Mouse (Mus musculus) thymus, adult 2 months (tissue): ENCODE data around the gene U2af1l4. TPM values are rescaled to one million over a fixed set of nuclear protein-coding genes. Genes with fewer than 3 reads are reported as not detected.

ENCODE experiments used
- DNase-seq: peaks from one replicate; pipeline ENCODE4 v3.0.0; 2021
- H3K27ac ChIP-seq: fragments of 200-500 bp; 2 replicates; pipeline ENCODE4 v1.5.1; 2012; ENCODE audit warnings: low read length, control low read depth; ENCODE audit not compliant: control insufficient read depth, insufficient read depth
- H3K27me3 ChIP-seq: fragments of 200-500 bp; 2 replicates; pipeline ENCODE4 v1.6.1; 2012; ENCODE audit warnings: mild to moderate bottlenecking, low read length, moderate library complexity, mixed read lengths; ENCODE audit not compliant: control insufficient read depth, insufficient read depth
- H3K36me3 ChIP-seq: fragments of 200-500 bp; 2 replicates; pipeline ENCODE4 v1.6.1; 2012; ENCODE audit warnings: mild to moderate bottlenecking, low read length, moderate library complexity; ENCODE audit not compliant: control insufficient read depth, insufficient read depth
- H3K4me1 ChIP-seq: fragments of 200-500 bp; replicated peaks from 2 replicates; pipeline ENCODE4 v1.6.1; 2012; ENCODE audit warnings: low read length; ENCODE audit not compliant: control insufficient read depth, insufficient read depth
- H3K4me3 ChIP-seq: fragments of 200-500 bp; 2 replicates; pipeline ENCODE4 v1.5.1; 2012; ENCODE audit warnings: mild to moderate bottlenecking, low read length, control low read depth, moderate library complexity; ENCODE audit not compliant: control insufficient read depth, insufficient read depth
- CTCF ChIP-seq: fragments of 200-500 bp; IDR thresholded peaks from 2 replicates; pipeline ENCODE4 v1.5.1; 2012; ENCODE audit warnings: mild to moderate bottlenecking, control low read depth, low read length, moderate library complexity, borderline replicate concordance; ENCODE audit not compliant: control insufficient read depth, poor library complexity, insufficient read depth; ENCODE audit errors: extremely low read depth
- POLR2A ChIP-seq: fragments of 200-500 bp; IDR thresholded peaks from 2 replicates; pipeline ENCODE4 v1.6.1; 2012; ENCODE audit warnings: mild to moderate bottlenecking, low read length, control low read depth, moderate library complexity; ENCODE audit not compliant: control insufficient read depth, poor library complexity, insufficient read depth; ENCODE audit errors: extremely low read depth
- WGBS: fragments of 180-500 bp; shearing (Covaris S2); methylation state at CpG from one replicate; pipeline ENCODE4 v1.1.7; 2018; 5-methylcytosine and 5-hydroxymethylcytosine counted together
- polyA plus RNA-seq: library from polyadenylated mRNA; depleted of rRNA; stranded (reverse); fragments of >200 nt; gene quantifications from 2 replicates; pipeline ENCODE4 v1.2.3, GENCODE M21; 2012

The U2af1l4 gene
- polyA plus RNA-seq, 1 experiment = 84.2 TPM

- TF ChIP-seq CTCF (peak; percentile 48; the same call in 1 of the 2 replicates), POLR2A (peak; percentile 71; the same call in 1 of the 2 replicates)
- H3K27ac ChIP-seq = peak within 1 kb of the TSS; percentile 97
- peak within 1 kb of the TSS; percentile 89 for H3K4me3 ChIP-seq
- peaks cover 11% of the 10 kb centered on the region for H3K4me1 ChIP-seq
- H3K27me3 ChIP-seq = no peaks in the 10 kb centered on the region
- peak; percentile 97 for DNase-seq
- peaks cover 19% of the 10 kb centered on the region for H3K36me3 ChIP-seq
- WGBS = under 1% methylated on average over 44 of the region's 44 CpGs
Measured at GRCm38 (mm10) chr7:30552102-30553020, 10.7 kb upstream of the U2af1l4 start, which contains the start of the genes Hspb6 and Proser3. Gene Hspb6, plus strand, starts transcription at chr7:30552178. Gene Proser3, minus strand, starts transcription at chr7:30552299.

GRCm38 (mm10) chr7:30553021-30553589 lies 10.0 kb upstream of the U2af1l4 start:
- H3K27ac ChIP-seq = peak overlapping the region; percentile 76; the same call in 1 of the 2 replicates
- 1% methylated on average over 23 of the region's 23 CpGs for WGBS
- TF ChIP-seq POLR2A (no peak), CTCF (no peak)
- H3K4me3 ChIP-seq = peak overlapping the region; percentile 89
- no peak for DNase-seq
- no peaks in the 10 kb centered on the region for H3K27me3 ChIP-seq
- peaks cover 19% of the 10 kb centered on the region for H3K36me3 ChIP-seq
- peaks cover 13% of the 10 kb centered on the region for H3K4me1 ChIP-seq

GRCm38 (mm10) chr7:30553810-30554584 lies 9.1 kb upstream of the U2af1l4 start:
- H3K27me3 ChIP-seq = no peaks in the 10 kb centered on the region
- H3K36me3 ChIP-seq = peaks cover 19% of the 10 kb centered on the region
- peaks cover 18% of the 10 kb centered on the region for H3K4me1 ChIP-seq
- no peak for DNase-seq
- 87% methylated on average over 22 of the region's 22 CpGs for WGBS
- no peak for TF ChIP-seq POLR2A
- TF ChIP-seq CTCF = no peak
- no peak overlapping the region for H3K4me3 ChIP-seq
- no peak overlapping the region for H3K27ac ChIP-seq

GRCm38 (mm10) chr7:30556894-30557536 lies 6.1 kb upstream of the U2af1l4 start:
- Histone ChIP-seq H3K27ac (no peak overlapping the region), H3K4me3 (no peak overlapping the region), H3K4me1 (peaks cover 20% of the 10 kb centered on the region), H3K36me3 (peaks cover 19% of the 10 kb centered on the region), H3K27me3 (no peaks in the 10 kb centered on the region)
- TF ChIP-seq CTCF = no peak
- no peak for TF ChIP-seq POLR2A
- 94% methylated on average over 18 of the region's 18 CpGs for WGBS
- peak; percentile 42 for DNase-seq

- peaks cover 19% of the 10 kb centered on the region for H3K36me3 ChIP-seq
- H3K27me3 ChIP-seq = no peaks in the 10 kb centered on the region
- 93% methylated on average over 13 of the region's 13 CpGs for WGBS
- H3K27ac ChIP-seq = no peak overlapping the region
- peaks cover 19% of the 10 kb centered on the region for H3K4me1 ChIP-seq
- no peak for DNase-seq
- TF ChIP-seq POLR2A = no peak
- no peak for TF ChIP-seq CTCF
- H3K4me3 ChIP-seq = no peak overlapping the region
Measured at GRCm38 (mm10) chr7:30557901-30558514, 5.1 kb upstream of the U2af1l4 start.

GRCm38 (mm10) chr7:30558656-30559442 lies 4.3 kb upstream of the U2af1l4 start:
- DNase-seq = no peak
- Histone ChIP-seq H3K4me1 (peaks cover 15% of the 10 kb centered on the region), H3K36me3 (peaks cover 19% of the 10 kb centered on the region), H3K4me3 (peak overlapping the region; percentile 73), H3K27me3 (no peaks in the 10 kb centered on the region), H3K27ac (peak overlapping the region; percentile 29; the same call in 1 of the 2 replicates)
- no peak for TF ChIP-seq CTCF
- TF ChIP-seq POLR2A = no peak
- WGBS = 8% methylated on average over 12 of the region's 12 CpGs
